Mouse (Mus musculus): Measurements from ENCODE around the gene Efhd2. TPM values are rescaled to one million over a fixed set of nuclear protein-coding genes. Genes with fewer than 3 reads are reported as not detected.

Gene Efhd2
- polyA plus RNA-seq, 1 experiment from 2014 or later = 111 TPM

DNA sequence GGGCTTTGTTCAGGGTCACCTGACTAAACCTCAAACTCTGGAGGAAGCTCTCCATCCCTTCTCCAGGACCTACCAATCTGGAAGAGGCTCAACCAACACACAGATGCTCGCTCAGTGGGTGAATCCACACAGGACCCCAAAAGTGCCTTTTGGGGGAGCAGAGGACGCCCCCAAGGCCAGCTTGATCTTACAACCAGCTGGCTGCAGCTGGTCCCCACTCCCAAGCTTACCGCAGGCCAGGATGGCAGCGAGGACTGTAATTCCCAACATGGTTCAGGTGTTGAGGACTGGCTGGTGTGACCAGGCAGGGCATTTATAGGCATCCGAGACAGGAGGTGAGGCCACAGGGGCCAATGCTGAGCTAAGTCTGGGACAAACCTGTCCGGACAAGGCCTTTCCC lies 28.7 kb downstream of the Efhd2 start, which contains the start of gene Ctrc:
Gene Ctrc (minus strand): TSS at position 361 of the 400 bp plus-strand sequence.
- H3K9me3 ChIP-seq (ENCODE audit: control insufficient read depth, low read length) = no peaks in the 10 kb centered on the region
- H3K4me2 ChIP-seq (replicated peaks; ENCODE audit: low read depth) = no peak within 1 kb of the TSS
- 81% methylated on average over 6 of the region's 6 CpGs for WGBS
- DNase-seq (ENCODE audit: low spot score) (no peak), ATAC-seq (ENCODE audit: low FRiP score, low TSS enrichment) (no peak)
- H3K36me3 ChIP-seq (ENCODE audit: control insufficient read depth, insufficient read depth, low read length) = no peaks in the 10 kb centered on the region
- no peak within 1 kb of the TSS for H3K27ac ChIP-seq (replicated peaks)
- H3K4me3 ChIP-seq (ENCODE audit: low read depth, low read length) = no peak within 1 kb of the TSS
- TF ChIP-seq EP300 (optimal IDR thresholded peaks at IDR 0.05) (no peak), CTCF (IDR thresholded peaks at IDR 0.05; ENCODE audit: low read depth) (no peak)
- H3K4me1 ChIP-seq (replicated peaks; ENCODE audit: control insufficient read depth, insufficient read depth) = no peaks in the 10 kb centered on the region
- H3K9ac ChIP-seq (ENCODE audit: low read length) = no peak within 1 kb of the TSS
- no peaks in the 10 kb centered on the region for H3K27me3 ChIP-seq (ENCODE audit: control insufficient read depth, insufficient read depth, low read length)

DNA sequence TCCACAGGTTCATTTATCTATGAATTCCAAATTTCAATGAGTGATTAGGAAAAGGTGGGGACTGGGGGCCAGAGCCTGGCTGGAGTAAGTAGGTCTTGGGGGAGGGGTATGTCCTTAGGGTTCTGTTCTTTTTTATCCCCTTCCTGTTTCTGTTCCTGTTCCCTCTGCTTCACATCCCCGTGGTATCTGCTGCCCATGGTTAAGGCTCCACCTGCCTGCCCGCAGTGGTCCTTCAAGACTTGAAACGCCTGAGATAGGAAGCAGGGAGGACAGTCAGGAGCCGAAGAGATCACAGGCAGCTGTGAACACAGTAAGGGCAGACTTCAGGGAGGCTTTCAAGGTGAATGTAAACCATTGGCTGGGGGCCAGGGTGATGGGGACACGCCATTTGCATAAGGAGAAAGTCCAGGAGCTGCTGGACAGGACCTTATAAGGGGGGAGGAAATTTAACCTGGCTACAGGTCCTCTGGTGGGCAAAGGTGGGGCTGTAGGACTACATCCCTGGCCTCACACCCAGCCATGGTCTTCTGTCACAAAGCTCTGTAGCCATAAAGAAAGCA lies 40.1 kb downstream of the Efhd2 start:
- H3K27me3 ChIP-seq (ENCODE audit: control insufficient read depth, insufficient read depth, low read length) = no peaks in the 10 kb centered on the region
- no peak overlapping the region for H3K4me2 ChIP-seq (replicated peaks; ENCODE audit: low read depth)
- H3K4me3 ChIP-seq (ENCODE audit: low read depth, low read length) = no peak overlapping the region
- ATAC-seq (ENCODE audit: low FRiP score, low TSS enrichment) (peak; percentile 15; the same call in 1 of the 2 replicates), DNase-seq (ENCODE audit: low spot score) (no peak)
- TF ChIP-seq EP300 (optimal IDR thresholded peaks at IDR 0.05) = no peak
- no peak for TF ChIP-seq CTCF (IDR thresholded peaks at IDR 0.05; ENCODE audit: low read depth)
- H3K27ac ChIP-seq (replicated peaks) = no peak overlapping the region
- H3K4me1 ChIP-seq (replicated peaks; ENCODE audit: control insufficient read depth, insufficient read depth) = no peaks in the 10 kb centered on the region
- no peak overlapping the region for H3K9ac ChIP-seq (ENCODE audit: low read length)
- 48% methylated on average over 5 of the region's 5 CpGs for WGBS
- no peaks in the 10 kb centered on the region for H3K36me3 ChIP-seq (ENCODE audit: control insufficient read depth, insufficient read depth, low read length)
- H3K9me3 ChIP-seq (ENCODE audit: control insufficient read depth, low read length) = no peaks in the 10 kb centered on the region

- WGBS = 53% methylated on average over 1 of the region's 1 CpGs
- Histone ChIP-seq H3K4me1 (replicated peaks; ENCODE audit: control insufficient read depth, insufficient read depth) (no peaks in the 10 kb centered on the region), H3K4me3 (ENCODE audit: low read depth, low read length) (no peak overlapping the region), H3K27ac (replicated peaks) (no peak overlapping the region), H3K4me2 (replicated peaks; ENCODE audit: low read depth) (no peak overlapping the region), H3K9me3 (ENCODE audit: control insufficient read depth, low read length) (no peaks in the 10 kb centered on the region), H3K9ac (ENCODE audit: low read length) (no peak overlapping the region), H3K27me3 (ENCODE audit: control insufficient read depth, insufficient read depth, low read length) (no peaks in the 10 kb centered on the region), H3K36me3 (ENCODE audit: control insufficient read depth, insufficient read depth, low read length) (no peaks in the 10 kb centered on the region)
- DNase-seq (ENCODE audit: low spot score) = no peak
- TF ChIP-seq EP300 (optimal IDR thresholded peaks at IDR 0.05) (no peak), CTCF (IDR thresholded peaks at IDR 0.05; ENCODE audit: low read depth) (no peak)
- no peak for ATAC-seq (ENCODE audit: low FRiP score, low TSS enrichment)
These were observed 40.8 kb downstream of the Efhd2 start for GRCm38 (mm10) chr4:141833911-141834310.

GRCm38 (mm10) chr4:141831361-141831760 lies 43.4 kb downstream of the Efhd2 start:
- 69% methylated on average over 7 of the region's 7 CpGs for WGBS
- no peaks in the 10 kb centered on the region for H3K27me3 ChIP-seq (ENCODE audit: control insufficient read depth, insufficient read depth, low read length)
- no peak for TF ChIP-seq CTCF (IDR thresholded peaks at IDR 0.05; ENCODE audit: low read depth)
- no peak for TF ChIP-seq EP300 (optimal IDR thresholded peaks at IDR 0.05)

DNA sequence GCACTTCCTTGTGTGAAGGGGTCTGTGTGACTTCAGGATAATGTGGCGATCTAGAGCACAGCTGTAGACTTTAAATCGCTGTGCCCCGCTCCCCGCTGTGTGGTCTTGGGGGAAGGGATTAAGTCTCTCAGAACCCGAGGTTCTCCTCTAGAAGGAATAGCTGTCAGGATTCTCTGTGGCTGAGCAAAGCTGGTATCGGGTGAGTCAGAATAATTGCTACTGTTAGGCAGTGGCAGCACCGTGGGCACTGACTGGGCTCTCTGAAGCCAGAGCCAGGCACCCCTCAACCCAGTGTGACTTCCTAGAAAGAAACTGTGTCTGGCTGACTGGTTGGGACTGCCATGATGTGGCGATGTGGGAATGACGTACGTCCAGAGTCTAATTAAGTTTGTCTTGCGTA lies 44.3 kb downstream of the Efhd2 start:
- Histone ChIP-seq H3K27ac (replicated peaks) (no peak overlapping the region), H3K4me1 (replicated peaks; ENCODE audit: control insufficient read depth, insufficient read depth) (no peaks in the 10 kb centered on the region), H3K9me3 (ENCODE audit: control insufficient read depth, low read length) (no peaks in the 10 kb centered on the region), H3K4me3 (ENCODE audit: low read depth, low read length) (no peak overlapping the region), H3K36me3 (ENCODE audit: control insufficient read depth, insufficient read depth, low read length) (no peaks in the 10 kb centered on the region), H3K9ac (ENCODE audit: low read length) (no peak overlapping the region), H3K4me2 (replicated peaks; ENCODE audit: low read depth) (no peak overlapping the region), H3K27me3 (ENCODE audit: control insufficient read depth, insufficient read depth, low read length) (no peaks in the 10 kb centered on the region)
- TF ChIP-seq CTCF (IDR thresholded peaks at IDR 0.05; ENCODE audit: low read depth) = no peak
- no peak for TF ChIP-seq EP300 (optimal IDR thresholded peaks at IDR 0.05)
- 47% methylated on average over 11 of the region's 11 CpGs for WGBS
- ATAC-seq (ENCODE audit: low FRiP score, low TSS enrichment) = no peak
- no peak for DNase-seq (ENCODE audit: low spot score)

More at GRCm38 (mm10) chr4:141831361-141831760, 43.4 kb downstream of the Efhd2 start:
- H3K9ac ChIP-seq (ENCODE audit: low read length) = no peak overlapping the region
- no peak overlapping the region for H3K27ac ChIP-seq (replicated peaks)
- H3K4me3 ChIP-seq (ENCODE audit: low read depth, low read length) = no peak overlapping the region
- ATAC-seq (ENCODE audit: low FRiP score, low TSS enrichment) = no peak
- no peaks in the 10 kb centered on the region for H3K36me3 ChIP-seq (ENCODE audit: control insufficient read depth, insufficient read depth, low read length)
- DNase-seq (ENCODE audit: low spot score) = no peak
- H3K9me3 ChIP-seq (ENCODE audit: control insufficient read depth, low read length) = no peaks in the 10 kb centered on the region
- no peaks in the 10 kb centered on the region for H3K4me1 ChIP-seq (replicated peaks; ENCODE audit: control insufficient read depth, insufficient read depth)
- no peak overlapping the region for H3K4me2 ChIP-seq (replicated peaks; ENCODE audit: low read depth)

GRCm38 (mm10) chr4:141828177-141828576 lies 46.5 kb downstream of the Efhd2 start:
- H3K36me3 ChIP-seq (ENCODE audit: control insufficient read depth, insufficient read depth, low read length) = no peaks in the 10 kb centered on the region
- H3K27ac ChIP-seq (replicated peaks) = no peak overlapping the region
- no peaks in the 10 kb centered on the region for H3K9me3 ChIP-seq (ENCODE audit: control insufficient read depth, low read length)
- no peak for ATAC-seq (ENCODE audit: low FRiP score, low TSS enrichment)
- TF ChIP-seq CTCF (IDR thresholded peaks at IDR 0.05; ENCODE audit: low read depth) (no peak), EP300 (optimal IDR thresholded peaks at IDR 0.05) (no peak)
- H3K4me1 ChIP-seq (replicated peaks; ENCODE audit: control insufficient read depth, insufficient read depth) = no peaks in the 10 kb centered on the region
- no peaks in the 10 kb centered on the region for H3K27me3 ChIP-seq (ENCODE audit: control insufficient read depth, insufficient read depth, low read length)
- no peak for DNase-seq (ENCODE audit: low spot score)
- no peak overlapping the region for H3K4me2 ChIP-seq (replicated peaks; ENCODE audit: low read depth)
- H3K4me3 ChIP-seq (ENCODE audit: low read depth, low read length) = no peak overlapping the region
- H3K9ac ChIP-seq (ENCODE audit: low read length) = no peak overlapping the region
- 63% methylated on average over 4 of the region's 4 CpGs for WGBS
